Mouse (Mus musculus): ENCODE data around the gene Ccdc182.

- TF ChIP-seq CTCF (IDR thresholded peaks at IDR 0.05; ENCODE audit: control insufficient read depth, insufficient read depth, low read length) = no peak
- no peak for TF ChIP-seq POLR2A (IDR thresholded peaks at IDR 0.05; ENCODE audit: borderline replicate concordance, control insufficient read depth, low read depth, low read length)
These were observed 17.1 kb upstream of the Ccdc182 start for GRCm38 (mm10) chr11:88276534-88277308.
